Mouse (Mus musculus) gastrocnemius, adult 2 months (tissue): ENCODE measurements at regions not wholly inside any gene's neighbourhood (a gene's known extent, or its start where the extent isn't known, plus 50 kb on each side); places are given as distances from the start of the nearest gene placed in this dataset.

Source experiments
- DNase-seq: peaks from one replicate; pipeline ENCODE4 v3.0.0; 2022
- H3K27ac ChIP-seq: fragments of 200-600 bp; 2 replicates; pipeline ENCODE4 v1.8.1; 2022; ENCODE audit warnings: mild to moderate bottlenecking
- H3K4me3 ChIP-seq: fragments of 200-600 bp; 2 replicates; pipeline ENCODE4 v1.8.1; 2022; ENCODE audit warnings: mild to moderate bottlenecking, moderate library complexity
- CTCF ChIP-seq: fragments of 200-600 bp; IDR thresholded peaks from 2 replicates; pipeline ENCODE4 v1.8.1; 2022; ENCODE audit warnings: antibody characterized with exemption, mild to moderate bottlenecking, moderate library complexity
- intact Hi-C: fragments of 180-260 bp; cut with DNase I; formaldehyde crosslinking; loops from one replicate; pipeline ENCODE4 v1.15.1; 2025

GRCm38 (mm10) chr2:47263690-47264089 is 1550.2 kb upstream of the Acvr2a start:
- intact Hi-C loops, result no loop called here
- TF ChIP-seq CTCF, result no peak
- Histone ChIP-seq H3K4me3 (no peak overlapping the region), H3K27ac (no peak overlapping the region)
- no peak for DNase-seq

- H3K27ac ChIP-seq, result no peak overlapping the region
- intact Hi-C loops, result no loop called here
- no peak for DNase-seq
- no peak for TF ChIP-seq CTCF
- H3K4me3 ChIP-seq, result no peak overlapping the region
Measured at GRCm38 (mm10) chr2:47265901-47266300, 1548.0 kb upstream of the Acvr2a start.

- no peak overlapping the region for H3K27ac ChIP-seq
- no peak for DNase-seq
- no peak overlapping the region for H3K4me3 ChIP-seq
- TF ChIP-seq CTCF, result peak; percentile 32; the same call in 1 of the 2 replicates
- intact Hi-C loops, result no loop called here
Measured at GRCm38 (mm10) chr2:47295546-47295945, 1518.4 kb upstream of the Acvr2a start.

- no peak for TF ChIP-seq CTCF
- Histone ChIP-seq H3K4me3 (no peak overlapping the region), H3K27ac (no peak overlapping the region)
- intact Hi-C loops, result no loop called here
- no peak for DNase-seq
Measured at GRCm38 (mm10) chr2:47302056-47302455, 1511.9 kb upstream of the Acvr2a start.

GRCm38 (mm10) chr2:47330574-47330973 is 1483.3 kb upstream of the Acvr2a start:
- Histone ChIP-seq H3K27ac (no peak overlapping the region), H3K4me3 (no peak overlapping the region)
- intact Hi-C loops, result no loop called here
- DNase-seq, result no peak
- no peak for TF ChIP-seq CTCF

GRCm38 (mm10) chr2:47334406-47335113 is 1479.3 kb upstream of the Acvr2a start:
- no peak overlapping the region for H3K27ac ChIP-seq
- DNase-seq, result no peak
- intact Hi-C loops, result no loop called here
- TF ChIP-seq CTCF, result no peak
- H3K4me3 ChIP-seq, result no peak overlapping the region

GRCm38 (mm10) chr2:47363476-47363875 is 1450.4 kb upstream of the Acvr2a start:
- no peak for TF ChIP-seq CTCF
- DNase-seq, result no peak
- no peak overlapping the region for H3K4me3 ChIP-seq
- intact Hi-C loops, result no loop called here
- H3K27ac ChIP-seq, result no peak overlapping the region

- intact Hi-C loops, result no loop called here
- H3K4me3 ChIP-seq, result no peak overlapping the region
- no peak overlapping the region for H3K27ac ChIP-seq
- DNase-seq, result no peak
- no peak for TF ChIP-seq CTCF
Measured at GRCm38 (mm10) chr2:47368296-47368695, 1445.6 kb upstream of the Acvr2a start.
